Comparison of ENCODE assay signal across 8 mouse cellular contexts in the genomic region with DNA sequence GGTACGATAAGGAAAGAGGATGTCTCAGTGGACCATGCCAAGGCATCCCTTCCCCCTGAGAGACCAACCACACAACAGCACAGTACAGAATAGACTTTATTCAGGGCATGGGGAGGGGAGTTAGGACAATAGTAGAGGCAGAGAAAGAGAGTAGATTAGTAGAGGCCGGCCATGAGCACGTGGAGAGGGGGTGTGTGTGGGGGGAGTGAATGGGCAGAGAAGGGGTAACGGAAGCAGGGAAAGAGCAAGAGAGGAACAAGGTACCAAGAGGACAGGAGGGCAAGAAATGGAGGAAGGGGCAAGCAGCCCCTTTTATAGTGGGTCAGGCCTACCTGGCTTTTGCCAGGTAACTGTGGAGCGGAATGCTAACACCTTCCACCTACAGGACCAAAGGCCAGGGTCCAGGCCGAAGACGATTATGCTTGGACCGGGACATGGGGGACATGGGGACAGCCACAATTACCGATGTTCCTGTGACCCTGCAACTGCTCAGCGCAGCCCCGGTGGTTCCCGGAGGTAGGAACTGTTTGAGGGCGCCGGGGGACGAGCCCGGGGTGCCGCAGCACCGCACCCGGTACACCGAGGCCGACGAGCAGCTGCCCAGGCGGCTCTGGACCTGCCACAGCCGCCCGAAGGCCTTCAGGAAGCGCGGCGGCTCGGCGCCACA. TPM values are rescaled to one million over a fixed set of nuclear protein-coding genes. Genes with fewer than 3 reads are reported as not detected.
DNase-seq lines count a peak whose midpoint lies in the region; ATAC-seq and TF ChIP-seq lines count a peak whose summit lies in the region.

No protein-coding gene starts in this region.

- no peak overlapping the region for H3K27ac ChIP-seq in kidney, adult 2 months (ENCODE audit: insufficient read depth, low read depth, low read length)
- no peak overlapping the region for H3K27ac ChIP-seq in forebrain, embryonic 14.5 days (ENCODE audit: low read depth, low read length)
- H3K27ac ChIP-seq in liver, embryonic 15.5 days (replicated peaks): no peak overlapping the region

- no peaks in the 10 kb centered on the region; the same call in 1 of the 2 replicates for H3K4me1 ChIP-seq in kidney, adult 2 months (ENCODE audit: control insufficient read depth, insufficient read depth, low read length)
- H3K4me1 ChIP-seq in G1E (ENCODE audit: insufficient read depth, low read depth, low read length): peaks cover 3% of the 10 kb centered on the region; the same call in 1 of the 2 replicates
- 0 out of 2 replicates have a peak, but pooled peaks cover 3% of the 10 kb centered on the region for H3K4me1 ChIP-seq in forebrain, embryonic 14.5 days (ENCODE audit: control insufficient read depth, insufficient read depth, low read length)
- H3K4me1 ChIP-seq in liver, embryonic 15.5 days (replicated peaks): no peaks in the 10 kb centered on the region

- TF ChIP-seq POLR2A in kidney, adult 2 months (IDR thresholded peaks at IDR 0.05; ENCODE audit: low read depth, low read length): no peak

- no peaks in the 10 kb centered on the region for H3K27me3 ChIP-seq in kidney, adult 2 months (replicated peaks; ENCODE audit: control insufficient read depth, insufficient read depth, low read length)
- H3K27me3 ChIP-seq in G1E (ENCODE audit: insufficient read depth, low read length): no peaks in the 10 kb centered on the region
- 0 out of 2 replicates have a peak, but pooled peaks cover 3% of the 10 kb centered on the region for H3K27me3 ChIP-seq in forebrain, embryonic 14.5 days (replicated peaks; ENCODE audit: control insufficient read depth, insufficient read depth, low read length)
- no peaks in the 10 kb centered on the region for H3K27me3 ChIP-seq in liver, embryonic 15.5 days

- WGBS in kidney, adult 2 months: 34% methylated on average over 30 of the region's 30 CpGs
- 48% methylated on average over 17 of the region's 30 CpGs for WGBS in forebrain, embryonic 14.5 days
- WGBS in liver, embryonic 15.5 days (ENCODE audit: insufficient replicate concordance): 33% methylated on average over 30 of the region's 30 CpGs

- no peak for DNase-seq in kidney, adult 2 months
- no peak for DNase-seq in kidney, adult 8-10 months
- no peak for DNase-seq in G1E (ENCODE audit: low spot score)
- DNase-seq in forebrain, embryonic 14.5 days (ENCODE audit: low spot score): no peak
- no peak for DNase-seq in right cerebral cortex, adult 2 months (ENCODE audit: low spot score in 2 of 2)
- DNase-seq in layer of hippocampus, postnatal 10 days (ENCODE audit: low spot score in 2 of 2): no peak
- no peak for DNase-seq in embryo, embryonic 11 days

- no peak for TF ChIP-seq CTCF in kidney, adult 2 months (conservative IDR thresholded peaks at IDR 0.05; ENCODE audit: insufficient read depth, insufficient read length, low read depth, low read length)
- no peak for TF ChIP-seq CTCF in G1E (IDR thresholded peaks at IDR 0.05; ENCODE audit: low read depth, low read length)

- peak; percentile 18; the same call in 1 of the 2 replicates for ATAC-seq in G1E (ENCODE audit: extremely low read depth, insufficient number of reproducible peaks, low FRiP score, poor library complexity, severe bottlenecking)
- no peak for ATAC-seq in forebrain, embryonic 14.5 days
- ATAC-seq in liver, embryonic 15.5 days (ENCODE audit: insufficient read depth): no peak; the same call in 1 of the 2 replicates

- H3K9ac ChIP-seq in forebrain, embryonic 14.5 days (ENCODE audit: low read length): peak overlapping the region; percentile 87
- H3K9ac ChIP-seq in liver, embryonic 15.5 days: peak overlapping the region; percentile 37

- peak overlapping the region; percentile 69 for H3K4me2 ChIP-seq in forebrain, embryonic 14.5 days (ENCODE audit: low read length)
- H3K4me2 ChIP-seq in liver, embryonic 15.5 days: peak overlapping the region; percentile 67

- no peaks in the 10 kb centered on the region for H3K9me3 ChIP-seq in G1E (replicated peaks)
- H3K9me3 ChIP-seq in forebrain, embryonic 14.5 days (replicated peaks; ENCODE audit: control insufficient read depth, low read length): no peaks in the 10 kb centered on the region
- 0 out of 2 replicates have a peak, but pooled peaks cover 4% of the 10 kb centered on the region for H3K9me3 ChIP-seq in liver, embryonic 15.5 days (replicated peaks)

- H3K36me3 ChIP-seq in kidney, adult 2 months (ENCODE audit: control insufficient read depth, insufficient read depth, low read length): no peaks in the 10 kb centered on the region
- no peaks in the 10 kb centered on the region for H3K36me3 ChIP-seq in G1E (replicated peaks)
- H3K36me3 ChIP-seq in forebrain, embryonic 14.5 days (ENCODE audit: control insufficient read depth, insufficient read depth, low read length): no peaks in the 10 kb centered on the region
- no peaks in the 10 kb centered on the region for H3K36me3 ChIP-seq in liver, embryonic 15.5 days (replicated peaks)

- peak overlapping the region; percentile 84 for H3K4me3 ChIP-seq in kidney, adult 2 months (ENCODE audit: insufficient read depth, low read depth, low read length)
- peak overlapping the region; percentile 65 for H3K4me3 ChIP-seq in G1E (ENCODE audit: low read depth, low read length)
- peak overlapping the region; percentile 65 for H3K4me3 ChIP-seq in forebrain, embryonic 14.5 days (ENCODE audit: low read depth, low read length)
- peak overlapping the region; percentile 63 for H3K4me3 ChIP-seq in liver, embryonic 15.5 days (replicated peaks)

RNA-seq across cellular contexts. Expression of gene Sh2d1b1, which starts 22.1 kb away (rescaled TPM):
- 0.37 and 0.50 TPM in 2 replicates for polyA plus RNA-seq in kidney, adult 2 months (2012; rRNA removed)
- not detected in 2 replicates for total RNA-seq in G1E (2014; fragmentation: Nextera tagmentation)
- 0.06 and 0.16 TPM in 2 replicates for total RNA-seq in G1E (2017)
- polyA plus RNA-seq in G1E (2012): not detected in 2 replicates
- polyA plus RNA-seq in forebrain, embryonic 14.5 days (2014; fragmentation: Nextera tagmentation; extraction: Ambion mirVana): 0.09 TPM in 1 of 2 replicates, not detected in the other
- polyA plus RNA-seq in liver, embryonic 15.5 days (2015; fragmentation: Nextera tagmentation; extraction: Ambion mirVana): 0.39 and 0.43 TPM in 2 replicates
- total RNA-seq in layer of hippocampus, postnatal 10 days (2021): not detected

RNA-seq across cellular contexts. Expression of gene Sh2d1b2, which starts 22.5 kb away (rescaled TPM):
- polyA plus RNA-seq in kidney, adult 2 months (2012; rRNA removed): not detected in 2 replicates
- total RNA-seq in G1E (2014; fragmentation: Nextera tagmentation) (not detected in 2 replicates), G1E (2017) (0.16 TPM in 1 of 2 replicates, not detected in the other)
- not detected in 2 replicates for polyA plus RNA-seq in G1E (2012)
- polyA plus RNA-seq in forebrain, embryonic 14.5 days (2014; fragmentation: Nextera tagmentation; extraction: Ambion mirVana): not detected in 2 replicates
- polyA plus RNA-seq in liver, embryonic 15.5 days (2015; fragmentation: Nextera tagmentation; extraction: Ambion mirVana): not detected in 2 replicates
- total RNA-seq in layer of hippocampus, postnatal 10 days (2021): not detected

RNA-seq across cellular contexts. Expression of gene Uhmk1, which starts 39.8 kb away (rescaled TPM):
- 20.8 and 27.6 TPM in 2 replicates for polyA plus RNA-seq in kidney, adult 2 months (2012; rRNA removed)
- total RNA-seq in G1E (2014; fragmentation: Nextera tagmentation) (85.0 and 85.1 TPM in 2 replicates), G1E (2017) (70.1 and 86.0 TPM in 2 replicates)
- 2.5 and 3.3 TPM in 2 replicates for polyA plus RNA-seq in G1E (2012)
- 7.4 and 7.5 TPM in 2 replicates for polyA plus RNA-seq in forebrain, embryonic 14.5 days (2014; fragmentation: Nextera tagmentation; extraction: Ambion mirVana)
- 5.4 and 6.0 TPM in 2 replicates for polyA plus RNA-seq in liver, embryonic 15.5 days (2015; fragmentation: Nextera tagmentation; extraction: Ambion mirVana)
- total RNA-seq in layer of hippocampus, postnatal 10 days (2021): 100 to 1,000 TPM; 145 to 147 TPM

RNA-seq across cellular contexts. Expression of gene Gm7694, which starts 51.1 kb away (rescaled TPM):
- 14.5 and 15.5 TPM in 2 replicates for polyA plus RNA-seq in kidney, adult 2 months (2012; rRNA removed)
- total RNA-seq in G1E (2014; fragmentation: Nextera tagmentation) (2.3 and 2.7 TPM in 2 replicates), G1E (2017) (0.41 and 0.76 TPM in 2 replicates)
- polyA plus RNA-seq in G1E (2012): 0.37 and 0.79 TPM in 2 replicates
- polyA plus RNA-seq in forebrain, embryonic 14.5 days (2014; fragmentation: Nextera tagmentation; extraction: Ambion mirVana): 2.3 TPM in 2 replicates
- polyA plus RNA-seq in liver, embryonic 15.5 days (2015; fragmentation: Nextera tagmentation; extraction: Ambion mirVana): 1.6 and 2.0 TPM in 2 replicates
- 1 to 10 TPM; 3.2 TPM for total RNA-seq in layer of hippocampus, postnatal 10 days (2021)

RNA-seq across cellular contexts. Expression of gene Spata46, which starts 53.6 kb away (rescaled TPM):
- 0.17 and 0.26 TPM in 2 replicates for polyA plus RNA-seq in kidney, adult 2 months (2012; rRNA removed)
- total RNA-seq in G1E (2014; fragmentation: Nextera tagmentation) (not detected in 2 replicates), G1E (2017) (not detected in 2 replicates)
- polyA plus RNA-seq in G1E (2012): not detected in 2 replicates
- 0.70 and 0.99 TPM in 2 replicates for polyA plus RNA-seq in forebrain, embryonic 14.5 days (2014; fragmentation: Nextera tagmentation; extraction: Ambion mirVana)
- polyA plus RNA-seq in liver, embryonic 15.5 days (2015; fragmentation: Nextera tagmentation; extraction: Ambion mirVana): 0.50 and 0.52 TPM in 2 replicates
- total RNA-seq in layer of hippocampus, postnatal 10 days (2021): not detected
